Mouse (Mus musculus) cerebellum, postnatal 36 days (tissue): Measurements from ENCODE around the gene Gm7942.
"Not testable (repeated sequence)": the region's sequence is repeated elsewhere in the genome, so short reads cannot be mapped to it uniquely, and the experiment has no call there.

Source experiments
- DNase-seq, 2 experiments: peaks; one replicate each; pipeline ENCODE4 v3.0.0; 2021 to 2022; ENCODE audit warnings: mixed read lengths in 2 of 2

The Gm7942 gene

DNA sequence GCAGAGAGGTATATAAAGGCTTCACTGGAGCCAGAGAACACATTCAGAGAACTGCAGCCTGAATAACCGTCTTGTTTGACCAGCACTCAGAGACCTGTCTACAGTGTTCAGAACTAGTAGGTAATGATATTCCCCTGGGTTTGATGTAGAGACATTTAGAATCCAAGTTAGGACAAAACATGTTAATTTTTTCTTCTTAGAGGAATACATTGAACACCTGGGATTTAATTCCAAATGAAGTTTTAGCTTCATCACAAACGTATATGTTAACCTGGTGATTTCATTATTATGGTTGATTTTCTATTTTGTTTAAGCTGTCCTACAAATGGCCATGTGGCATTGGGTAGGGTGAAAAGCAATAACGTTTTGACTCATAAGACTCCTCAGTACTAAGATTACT lies at the start of gene Gm7942:
TSS of gene Gm7942 (plus strand) at position 301 of the 400 bp plus-strand sequence.
- not testable (repeated sequence) for DNase-seq
